Mouse (Mus musculus) splenic B cell, adult 2 months (primary cell): ENCODE data around the gene Bard1.

Source experiments
- DNase-seq: peaks from one replicate; pipeline ENCODE4 v3.0.0-alpha.2; 2011; ENCODE audit warnings: low read depth, low spot score
- H3K27me3 ChIP-seq: 2 replicates; pipeline ENCODE4 v1.6.1; 2012; ENCODE audit warnings: mild to moderate bottlenecking, low read length, moderate library complexity, mixed read lengths; ENCODE audit not compliant: control insufficient read depth, poor library complexity, insufficient read depth, severe bottlenecking
- H3K36me3 ChIP-seq: 2 replicates; pipeline ENCODE4 v1.6.1; 2012; ENCODE audit warnings: mild to moderate bottlenecking, low read length, moderate library complexity, mixed read lengths; ENCODE audit not compliant: control insufficient read depth, poor library complexity, insufficient read depth, severe bottlenecking

Bard1 gene

GRCm38 (mm10) chr1:71102344-71103173 lies at the start of gene Bard1:
Bard1 (minus strand) TSS chr1:71103146.
- Histone ChIP-seq H3K27me3 (no peaks in the 10 kb centered on the region), H3K36me3 (no peaks in the 10 kb centered on the region)
- peak; percentile 99 for DNase-seq

GRCm38 (mm10) chr1:71127171-71127570 lies 24.2 kb upstream of the Bard1 start:
- DNase-seq, result peak; percentile 72
- Histone ChIP-seq H3K36me3 (no peaks in the 10 kb centered on the region), H3K27me3 (no peaks in the 10 kb centered on the region)

DNA sequence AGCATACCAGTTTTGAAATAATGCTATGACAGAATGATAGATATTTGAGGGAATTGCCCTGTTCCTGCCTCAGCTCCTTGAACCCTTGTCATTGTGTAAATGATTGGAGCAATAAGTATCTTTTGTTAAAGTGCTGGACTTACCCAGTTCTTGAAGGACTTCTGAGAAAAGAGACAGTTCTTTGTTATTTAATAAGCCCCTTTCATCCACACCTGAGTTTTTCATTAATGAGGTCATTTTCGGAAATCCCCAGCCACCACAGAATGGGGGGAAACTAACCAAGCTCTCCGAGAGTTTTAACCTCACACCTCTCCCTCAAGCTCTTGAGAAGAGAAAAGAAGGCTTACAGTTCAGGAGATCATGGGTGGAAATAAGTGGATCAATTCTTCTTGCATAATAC lies 15.6 kb upstream of the Bard1 start:
- Histone ChIP-seq H3K36me3 (no peaks in the 10 kb centered on the region), H3K27me3 (no peaks in the 10 kb centered on the region)
- no peak for DNase-seq

DNA sequence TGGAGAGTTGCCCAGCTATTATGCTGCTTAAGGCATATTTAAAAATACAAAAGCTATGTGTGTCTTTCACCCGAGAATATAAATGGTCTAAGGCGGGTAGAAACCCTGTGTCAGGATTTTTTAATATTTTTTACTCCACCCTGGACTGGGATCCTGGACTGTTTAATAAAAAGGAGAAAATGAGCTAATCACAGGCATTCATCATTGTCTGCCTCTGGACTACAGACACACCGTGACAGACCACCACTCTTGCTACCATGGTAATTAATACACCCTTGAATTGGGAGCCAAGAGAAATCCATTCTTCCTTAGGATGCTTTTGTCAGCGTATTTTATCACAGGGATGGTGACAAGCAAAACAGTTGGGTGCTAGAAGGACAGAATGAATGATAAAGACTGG lies 14.3 kb upstream of the Bard1 start:
- DNase-seq, result no peak
- no peaks in the 10 kb centered on the region for H3K27me3 ChIP-seq
- H3K36me3 ChIP-seq, result no peaks in the 10 kb centered on the region

DNA sequence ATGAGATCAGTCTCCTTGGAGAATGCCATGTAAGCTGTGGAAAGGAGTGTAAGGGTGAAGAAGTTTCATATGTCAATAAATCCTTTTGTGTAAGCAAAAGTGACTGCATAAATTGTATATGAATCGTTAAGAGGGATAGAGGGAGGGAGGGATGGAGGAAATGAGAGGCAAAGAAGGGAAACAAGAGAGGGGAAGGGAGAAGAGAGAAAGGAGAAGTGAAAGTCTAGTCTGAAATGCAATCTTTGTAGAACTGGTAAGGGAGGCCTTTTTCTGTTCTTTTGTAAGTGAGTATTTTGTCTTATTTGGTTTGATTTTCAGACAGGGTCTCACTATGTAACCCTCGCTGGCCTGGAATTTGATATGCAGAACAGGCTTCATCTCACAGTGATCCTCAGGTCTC lies 12.8 kb upstream of the Bard1 start:
- DNase-seq, result peak; percentile 60
- H3K36me3 ChIP-seq, result no peaks in the 10 kb centered on the region
- no peaks in the 10 kb centered on the region for H3K27me3 ChIP-seq

- no peak for DNase-seq
- Histone ChIP-seq H3K36me3 (no peaks in the 10 kb centered on the region), H3K27me3 (no peaks in the 10 kb centered on the region)
Observed at GRCm38 (mm10) chr1:71109858-71110257, 6.9 kb upstream of the Bard1 start.

- Histone ChIP-seq H3K27me3 (no peaks in the 10 kb centered on the region), H3K36me3 (no peaks in the 10 kb centered on the region)
- DNase-seq, result no peak
Observed at GRCm38 (mm10) chr1:71106127-71106526, 3.2 kb upstream of the Bard1 start.

- no peaks in the 10 kb centered on the region for H3K36me3 ChIP-seq
- DNase-seq, result no peak
- no peaks in the 10 kb centered on the region for H3K27me3 ChIP-seq
Observed at GRCm38 (mm10) chr1:71105724-71106123, 2.8 kb upstream of the Bard1 start.

GRCm38 (mm10) chr1:71103174-71103864 lies 373 bp upstream of the Bard1 start:
- peak; percentile 42 for DNase-seq
- Histone ChIP-seq H3K36me3 (no peaks in the 10 kb centered on the region), H3K27me3 (no peaks in the 10 kb centered on the region)

DNA sequence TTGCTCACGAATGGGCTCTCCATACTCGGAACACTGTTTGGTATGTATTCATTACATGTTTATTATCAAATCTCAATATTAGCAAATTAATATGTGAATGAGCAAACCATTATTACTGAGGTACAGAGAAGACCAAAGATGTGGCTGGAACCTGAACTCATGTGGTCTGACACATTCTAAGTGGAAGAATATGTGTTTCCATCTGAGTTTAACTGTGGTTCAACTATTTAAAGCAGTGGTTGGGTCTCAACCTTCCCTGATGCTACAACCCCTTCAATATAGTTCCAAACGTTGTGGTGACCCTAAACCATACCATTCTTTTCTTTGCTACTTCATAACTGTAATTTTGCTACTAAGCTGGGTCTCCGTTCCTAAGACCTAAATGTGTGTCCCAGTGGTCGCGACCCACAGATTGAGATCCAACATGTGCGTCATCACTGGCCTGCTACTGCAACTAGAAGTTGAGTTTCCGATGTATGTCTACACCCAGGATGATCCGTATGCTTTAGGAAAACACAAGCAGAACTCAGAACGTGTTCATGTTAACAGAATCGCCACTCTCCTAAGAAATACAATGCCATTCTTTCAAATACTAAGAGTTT lies 1.5 kb downstream of the Bard1 start:
- Histone ChIP-seq H3K27me3 (no peaks in the 10 kb centered on the region), H3K36me3 (no peaks in the 10 kb centered on the region)
- DNase-seq, result peak; percentile 29

DNA sequence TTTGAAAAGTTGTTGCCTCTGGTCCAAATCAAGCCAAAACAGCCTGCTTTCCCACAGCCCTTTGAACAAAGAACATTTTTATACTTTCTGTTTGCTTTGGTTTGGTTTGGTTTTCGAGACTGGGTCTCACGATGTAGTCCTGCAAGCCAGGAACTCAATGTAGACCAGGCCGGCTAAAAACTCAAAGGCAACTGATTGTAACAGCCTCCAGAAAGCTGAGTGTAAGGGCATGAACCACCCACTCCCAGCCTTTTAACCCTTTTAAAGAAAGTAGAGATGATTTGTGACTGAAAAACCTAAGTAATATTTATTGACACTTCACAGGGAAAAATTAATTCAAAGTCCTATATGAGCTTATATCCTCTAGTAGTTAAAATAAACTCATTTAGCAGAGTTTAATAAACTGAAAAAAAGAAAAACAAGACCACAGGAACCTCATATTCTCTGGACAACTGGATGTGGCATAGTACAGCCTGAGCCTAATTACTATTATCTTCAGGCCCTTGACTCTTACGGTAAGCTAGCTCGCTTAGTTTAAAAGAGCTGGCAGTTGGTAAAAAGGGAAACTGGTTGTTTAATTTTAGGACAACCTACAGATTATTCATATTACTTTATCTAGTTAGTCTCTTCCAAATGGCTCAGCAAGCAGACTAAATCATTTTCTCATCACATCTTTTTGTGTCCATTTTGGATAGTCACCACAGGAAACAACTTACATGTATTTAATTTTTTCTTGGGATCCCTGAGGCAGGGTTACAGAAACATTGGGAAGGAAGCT lies 2.2 kb downstream of the Bard1 start:
- no peak for DNase-seq
- no peaks in the 10 kb centered on the region for H3K36me3 ChIP-seq
- no peaks in the 10 kb centered on the region for H3K27me3 ChIP-seq

DNA sequence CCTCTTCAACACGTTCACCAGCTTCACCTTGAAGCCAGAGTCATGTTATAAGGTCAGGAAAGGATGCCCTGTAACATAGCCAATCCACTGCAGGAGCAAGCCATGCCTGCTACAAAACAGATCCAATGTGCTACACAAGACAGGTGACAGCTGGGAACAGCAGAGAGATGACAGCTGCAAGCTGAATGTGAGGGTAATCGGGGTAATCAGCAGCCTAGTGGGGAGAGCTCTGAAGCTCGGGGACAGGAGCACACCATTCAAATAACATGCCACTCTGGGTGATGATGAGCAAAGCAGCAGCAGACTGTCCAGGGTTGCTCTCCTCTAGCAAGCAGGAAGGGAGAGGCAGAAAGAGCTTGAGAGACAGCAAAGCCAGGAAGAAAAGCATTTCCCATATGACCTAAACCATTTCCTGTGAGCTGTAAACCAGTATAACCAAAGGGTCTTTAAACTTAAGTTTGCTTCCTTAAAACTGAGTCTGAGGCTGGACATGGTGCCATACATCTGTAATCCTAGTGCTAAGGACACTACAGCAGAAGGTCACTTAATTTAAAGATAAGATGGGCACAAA lies 2.9 kb downstream of the Bard1 start:
- no peaks in the 10 kb centered on the region for H3K27me3 ChIP-seq
- H3K36me3 ChIP-seq, result no peaks in the 10 kb centered on the region
- DNase-seq, result peak; percentile 27

GRCm38 (mm10) chr1:71096031-71096430 lies 6.9 kb downstream of the Bard1 start:
- Histone ChIP-seq H3K36me3 (no peaks in the 10 kb centered on the region), H3K27me3 (no peaks in the 10 kb centered on the region)
- no peak for DNase-seq

DNA sequence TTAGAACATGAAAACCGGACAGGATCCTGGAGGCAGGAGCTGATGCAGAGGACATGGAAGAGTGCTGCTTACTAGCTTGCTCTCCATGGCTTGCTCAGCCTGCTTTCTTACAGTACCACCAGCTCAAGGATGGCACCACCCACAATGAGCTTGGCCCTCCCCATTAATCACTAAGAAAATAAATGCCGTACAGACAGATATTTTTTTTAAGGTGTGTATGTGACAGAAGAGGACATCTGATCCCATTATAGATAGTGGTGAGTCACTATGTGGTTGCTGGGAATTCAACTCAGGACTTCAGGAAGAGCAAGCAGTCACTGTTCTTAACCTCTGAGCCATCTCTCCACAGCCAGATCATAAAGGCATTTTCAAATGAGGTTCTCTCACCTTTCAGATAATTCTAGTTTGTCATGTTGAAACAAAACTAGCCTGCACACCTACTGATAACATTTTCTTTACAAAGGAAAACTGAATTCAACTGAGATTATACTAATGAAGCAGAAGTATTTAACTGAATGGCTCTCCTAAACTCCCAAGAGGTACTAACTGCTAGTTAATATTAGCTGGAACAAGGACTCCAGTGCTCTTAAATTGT lies 7.6 kb downstream of the Bard1 start:
- DNase-seq, result no peak
- Histone ChIP-seq H3K27me3 (no peaks in the 10 kb centered on the region), H3K36me3 (no peaks in the 10 kb centered on the region)
